Mouse (Mus musculus) ES-Bruce4 (cell line): ENCODE data around the gene Tagln2. TPM values are rescaled to one million over a fixed set of nuclear protein-coding genes. Genes with fewer than 3 reads are reported as not detected.

ENCODE experiments used
- H3K27ac ChIP-seq: 2 replicates; pipeline ENCODE4 v1.5.1; 2012; ENCODE audit warnings: low read length, inconsistent platforms; ENCODE audit not compliant: insufficient read depth
- H3K27me3 ChIP-seq: 2 replicates; pipeline ENCODE4 v1.6.1; 2012; ENCODE audit warnings: mild to moderate bottlenecking, low read length, inconsistent platforms; ENCODE audit not compliant: control insufficient read depth, poor library complexity, insufficient read depth, severe bottlenecking
- H3K36me3 ChIP-seq: 2 replicates; pipeline ENCODE4 v1.6.1; 2012; ENCODE audit warnings: inconsistent platforms, mild to moderate bottlenecking, low read length, moderate library complexity; ENCODE audit not compliant: control insufficient read depth, poor library complexity, insufficient read depth, severe bottlenecking
- H3K4me1 ChIP-seq: one replicate; pipeline ENCODE4 v1.8.1; 2011; ENCODE audit warnings: low read length; ENCODE audit not compliant: control insufficient read depth, insufficient read depth
- H3K4me3 ChIP-seq: 2 replicates; pipeline ENCODE4 v1.5.1; 2011; ENCODE audit warnings: low read depth, mild to moderate bottlenecking, low read length
- H3K9ac ChIP-seq: 2 replicates; pipeline ENCODE4 v1.6.1; 2012; ENCODE audit warnings: low read depth, mild to moderate bottlenecking, inconsistent platforms; ENCODE audit not compliant: poor library complexity, severe bottlenecking
- H3K9me3 ChIP-seq: replicated peaks from 2 replicates; pipeline ENCODE4 v1.6.1; 2012; ENCODE audit warnings: mild to moderate bottlenecking, low read length, inconsistent platforms; ENCODE audit not compliant: control insufficient read depth, poor library complexity, insufficient read depth, severe bottlenecking
- CTCF ChIP-seq: IDR thresholded peaks from one replicate; pipeline ENCODE4 v1.8.1; 2011; ENCODE audit warnings: low read depth, low read length
- EP300 ChIP-seq: IDR thresholded peaks from 2 replicates; pipeline ENCODE4 v1.6.1; 2011; ENCODE audit warnings: low read depth, low read length; ENCODE audit not compliant: insufficient read depth
- POLR2A ChIP-seq: IDR thresholded peaks from one replicate; pipeline ENCODE4 v1.8.1; 2011; ENCODE audit warnings: low read length; ENCODE audit not compliant: insufficient read depth
- polyA plus RNA-seq: library from polyadenylated mRNA; stranded (reverse); fragments of >200 nt; gene quantifications from 2 replicates; pipeline ENCODE4 v1.2.4, GENCODE M21; 2011; ENCODE audit warnings: low read depth; ENCODE audit not compliant: missing spikeins, insufficient read depth, insufficient read length

The Tagln2 gene
- polyA plus RNA-seq, 1 experiment = 269 TPM

GRCm38 (mm10) chr1:172530544-172531220 is 30.8 kb downstream of the Tagln2 start:
- no peak overlapping the region for H3K9ac ChIP-seq
- no peaks in the 10 kb centered on the region for H3K27me3 ChIP-seq
- TF ChIP-seq EP300 = no peak
- no peak for TF ChIP-seq POLR2A
- no peak for TF ChIP-seq CTCF
- H3K27ac ChIP-seq = no peak overlapping the region
- H3K4me3 ChIP-seq = no peak overlapping the region
- no peaks in the 10 kb centered on the region for H3K36me3 ChIP-seq
- H3K9me3 ChIP-seq = no peaks in the 10 kb centered on the region
- no peaks in the 10 kb centered on the region for H3K4me1 ChIP-seq

DNA sequence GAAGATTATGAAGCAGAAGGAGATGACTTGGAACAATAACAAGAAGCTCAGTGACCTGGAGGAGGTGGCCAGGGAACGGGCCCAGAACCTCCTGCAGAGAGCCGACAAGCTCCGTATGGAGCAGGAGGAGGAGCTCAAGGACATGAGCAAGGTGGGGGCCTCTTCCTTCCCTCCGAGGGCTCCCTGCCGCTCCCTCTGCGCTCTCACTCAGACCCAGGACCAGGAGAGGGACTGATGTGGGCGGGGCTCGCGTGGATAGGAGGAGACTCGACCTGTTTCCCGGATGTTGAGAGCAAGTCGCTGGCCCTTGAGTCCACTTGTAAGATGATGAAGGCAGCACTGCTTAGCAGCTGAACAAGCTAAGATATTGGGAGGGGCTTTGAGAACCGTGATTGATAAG is 32.7 kb downstream of the Tagln2 start:
- TF ChIP-seq POLR2A (no peak), EP300 (no peak), CTCF (no peak)
- no peak overlapping the region for H3K27ac ChIP-seq
- H3K9me3 ChIP-seq = no peaks in the 10 kb centered on the region
- no peaks in the 10 kb centered on the region for H3K27me3 ChIP-seq
- H3K4me3 ChIP-seq = no peak overlapping the region
- H3K4me1 ChIP-seq = no peaks in the 10 kb centered on the region
- H3K9ac ChIP-seq = no peak overlapping the region
- H3K36me3 ChIP-seq = no peaks in the 10 kb centered on the region

DNA sequence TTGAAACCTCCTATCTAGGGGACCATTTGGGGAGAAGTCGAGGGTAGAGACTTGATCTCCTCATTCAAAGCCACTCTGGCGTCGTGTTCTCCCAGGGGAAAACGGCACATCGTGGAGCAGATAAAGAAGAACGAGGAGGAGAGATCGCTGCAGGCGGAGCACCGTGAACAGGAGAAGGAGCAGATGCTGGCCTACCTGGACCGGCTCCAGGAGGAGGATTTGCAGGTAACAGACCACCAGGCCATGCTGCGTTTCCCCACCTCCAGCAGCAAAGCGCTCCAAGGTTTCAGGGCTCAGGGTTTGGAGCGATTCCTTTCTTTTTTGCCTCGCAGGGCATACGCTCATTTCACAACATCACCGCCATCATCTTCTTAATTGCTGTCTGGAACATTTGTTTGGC is 35.3 kb downstream of the Tagln2 start:
- H3K27me3 ChIP-seq = no peaks in the 10 kb centered on the region
- no peaks in the 10 kb centered on the region for H3K9me3 ChIP-seq
- H3K4me3 ChIP-seq = no peak overlapping the region
- H3K4me1 ChIP-seq = no peaks in the 10 kb centered on the region
- H3K9ac ChIP-seq = no peak overlapping the region
- no peak overlapping the region for H3K27ac ChIP-seq
- TF ChIP-seq CTCF (no peak), EP300 (no peak), POLR2A (no peak)
- H3K36me3 ChIP-seq = no peaks in the 10 kb centered on the region

- no peak overlapping the region for H3K9ac ChIP-seq
- no peaks in the 10 kb centered on the region for H3K9me3 ChIP-seq
- no peaks in the 10 kb centered on the region for H3K27me3 ChIP-seq
- H3K4me1 ChIP-seq = no peaks in the 10 kb centered on the region
- H3K36me3 ChIP-seq = no peaks in the 10 kb centered on the region
- H3K4me3 ChIP-seq = no peak overlapping the region
- no peak for TF ChIP-seq POLR2A
- no peak for TF ChIP-seq CTCF
- TF ChIP-seq EP300 = no peak
- no peak overlapping the region for H3K27ac ChIP-seq
Observed at GRCm38 (mm10) chr1:172539827-172540226, 40.0 kb downstream of the Tagln2 start.

GRCm38 (mm10) chr1:172540283-172540820 is 40.5 kb downstream of the Tagln2 start:
- Histone ChIP-seq H3K27ac (no peak overlapping the region), H3K4me1 (no peaks in the 10 kb centered on the region), H3K4me3 (no peak overlapping the region), H3K27me3 (no peaks in the 10 kb centered on the region), H3K36me3 (no peaks in the 10 kb centered on the region), H3K9ac (no peak overlapping the region), H3K9me3 (no peaks in the 10 kb centered on the region)
- TF ChIP-seq EP300 (no peak), CTCF (no peak), POLR2A (no peak)

GRCm38 (mm10) chr1:172546062-172546461 is 46.2 kb downstream of the Tagln2 start:
- Histone ChIP-seq H3K36me3 (no peaks in the 10 kb centered on the region), H3K4me1 (no peaks in the 10 kb centered on the region), H3K9ac (no peak overlapping the region), H3K4me3 (no peak overlapping the region), H3K27ac (no peak overlapping the region), H3K27me3 (no peaks in the 10 kb centered on the region), H3K9me3 (no peaks in the 10 kb centered on the region)
- TF ChIP-seq EP300 (no peak), POLR2A (no peak)
